In the genomic region with DNA sequence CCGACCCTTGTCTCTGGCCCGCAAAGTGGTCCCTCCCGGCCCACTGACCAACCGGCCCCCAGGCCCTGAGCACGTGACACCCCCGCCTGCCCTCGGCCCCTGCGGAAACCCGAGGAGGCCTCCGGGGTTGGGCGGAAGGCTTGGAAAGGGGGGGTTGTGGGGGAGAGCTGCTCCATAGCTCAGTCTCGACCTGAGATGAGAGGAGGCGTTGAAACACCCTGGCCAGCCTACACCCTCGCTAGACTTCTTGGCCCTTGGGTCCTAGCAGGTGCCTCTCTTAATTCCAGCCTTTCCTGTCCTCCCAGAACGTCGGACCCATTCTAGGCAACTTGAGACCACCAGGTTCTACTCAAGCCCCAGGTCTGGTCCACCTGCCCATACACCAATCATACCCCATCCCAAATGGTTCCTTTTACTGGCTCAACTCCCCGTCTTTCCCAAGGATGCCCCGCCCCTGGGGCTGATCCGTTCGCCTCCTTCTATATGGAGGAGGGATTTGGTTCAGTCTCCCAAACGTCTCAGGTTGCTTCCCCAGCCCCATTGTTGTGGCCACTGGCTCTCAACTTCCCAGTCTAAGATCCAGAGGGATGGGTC, we compare ENCODE assay signal across 8 mouse cellular contexts. TPM values are rescaled to one million over a fixed set of nuclear protein-coding genes. Genes with fewer than 3 reads are reported as not detected.
DNase-seq lines count a peak whose midpoint lies in the region; ATAC-seq and TF ChIP-seq lines count a peak whose summit lies in the region.

Gene Mapk12, minus strand, starts transcription at position 45 of the 594 bp plus-strand sequence.

- 2% methylated on average over 21 of the region's 21 CpGs for WGBS in hindbrain, embryonic 13.5 days
- WGBS in liver, adult 2 months, result 2% methylated on average over 21 of the region's 21 CpGs
- WGBS in neural tube, embryonic 11.5 days, result 0% methylated on average over 21 of the region's 21 CpGs

- peak within 1 kb of the TSS; percentile 56 for H3K27ac ChIP-seq in layer of hippocampus, adult 2 months
- peak within 1 kb of the TSS; percentile 99 for H3K27ac ChIP-seq in gastrocnemius, adult 2 months
- no peak within 1 kb of the TSS for H3K27ac ChIP-seq in hindbrain, embryonic 13.5 days
- peak within 1 kb of the TSS; percentile 59 for H3K27ac ChIP-seq in liver, adult 2 months (replicated peaks; ENCODE audit: insufficient read depth, low read depth, low read length)
- H3K27ac ChIP-seq in neural tube, embryonic 11.5 days (ENCODE audit: low read depth, low read length), result no peak within 1 kb of the TSS

- H3K9ac ChIP-seq in hindbrain, embryonic 13.5 days, result peak within 1 kb of the TSS; percentile 77
- peak within 1 kb of the TSS; percentile 84 for H3K9ac ChIP-seq in liver, adult 2 months (ENCODE audit: low read depth, low read length)
- H3K9ac ChIP-seq in neural tube, embryonic 11.5 days (ENCODE audit: low read length), result peak within 1 kb of the TSS; percentile 75

- no peak for TF ChIP-seq CTCF in layer of hippocampus, adult 2 months (conservative IDR thresholded peaks at IDR 0.05)
- TF ChIP-seq CTCF in gastrocnemius, adult 2 months (IDR thresholded peaks at IDR 0.05), result no peak
- no peak for TF ChIP-seq CTCF in liver, adult 2 months (IDR thresholded peaks at IDR 0.05; ENCODE audit: low read depth, low read length)

- H3K27me3 ChIP-seq in hindbrain, embryonic 13.5 days, result peaks cover 22% of the 10 kb centered on the region
- H3K27me3 ChIP-seq in liver, adult 2 months (ENCODE audit: control insufficient read depth, insufficient read depth, low read length), result 0 out of 2 replicates have a peak, but pooled peaks cover 2% of the 10 kb centered on the region
- no peaks in the 10 kb centered on the region for H3K27me3 ChIP-seq in neural tube, embryonic 11.5 days (ENCODE audit: control insufficient read depth, insufficient read depth, low read length)

- peak; percentile 55 for ATAC-seq in hindbrain, embryonic 13.5 days (ENCODE audit: low FRiP score)
- peak; percentile 70 for ATAC-seq in neural tube, embryonic 11.5 days (ENCODE audit: insufficient read depth, low FRiP score, low TSS enrichment)

- H3K9me3 ChIP-seq in hindbrain, embryonic 13.5 days, result no peaks in the 10 kb centered on the region
- no peaks in the 10 kb centered on the region for H3K9me3 ChIP-seq in neural tube, embryonic 11.5 days (ENCODE audit: control insufficient read depth, low read length)

- no peak for TF ChIP-seq POLR2A in liver, adult 2 months (IDR thresholded peaks at IDR 0.05; ENCODE audit: extremely low read depth, insufficient read depth, low read length)

- H3K4me2 ChIP-seq in hindbrain, embryonic 13.5 days, result peak within 1 kb of the TSS; percentile 97
- peak within 1 kb of the TSS; percentile 98 for H3K4me2 ChIP-seq in neural tube, embryonic 11.5 days (ENCODE audit: low read depth)

- peaks cover 32% of the 10 kb centered on the region for H3K36me3 ChIP-seq in hindbrain, embryonic 13.5 days
- H3K36me3 ChIP-seq in liver, adult 2 months (ENCODE audit: control insufficient read depth, insufficient read depth, low read length), result no peaks in the 10 kb centered on the region
- H3K36me3 ChIP-seq in neural tube, embryonic 11.5 days (ENCODE audit: control insufficient read depth, insufficient read depth, low read length), result no peaks in the 10 kb centered on the region

- no peak for DNase-seq in layer of hippocampus, adult 2 months (ENCODE audit: low spot score in 2 of 2)
- no peak for DNase-seq in layer of hippocampus, postnatal 25 days (ENCODE audit: extremely low spot score in 1 of 2, low spot score in 1 of 2)
- DNase-seq in cerebellum, adult 18-20 months, result peak; percentile 73 to 74
- DNase-seq in gastrocnemius, adult 2 months, result peak; percentile 93
- no peak for DNase-seq in liver, adult 2 months (ENCODE audit: extremely low read depth, low read depth, low spot score)
- peak; percentile 72 for DNase-seq in neural tube, embryonic 11.5 days (ENCODE audit: low spot score)
- no peak for DNase-seq in layer of hippocampus, postnatal 36 days

- intact Hi-C loops in gastrocnemius, adult 2 months (cut with DNase I), result loop anchor here (5.0 kb wide), 1 partner anchor 57 kb away; the partner anchor contains the start of gene Dennd6b

- peak within 1 kb of the TSS; percentile 63 for H3K4me3 ChIP-seq in layer of hippocampus, adult 2 months
- H3K4me3 ChIP-seq in gastrocnemius, adult 2 months, result peak within 1 kb of the TSS; percentile 96
- H3K4me3 ChIP-seq in hindbrain, embryonic 13.5 days, result peak within 1 kb of the TSS; percentile 51
- peak within 1 kb of the TSS; percentile 79 for H3K4me3 ChIP-seq in liver, adult 2 months (ENCODE audit: insufficient read depth, low read depth, low read length)
- H3K4me3 ChIP-seq in neural tube, embryonic 11.5 days (ENCODE audit: low read depth, low read length), result peak within 1 kb of the TSS; percentile 59

- H3K4me1 ChIP-seq in hindbrain, embryonic 13.5 days (replicated peaks), result peaks cover 24% of the 10 kb centered on the region
- no peaks in the 10 kb centered on the region for H3K4me1 ChIP-seq in liver, adult 2 months (ENCODE audit: control insufficient read depth, insufficient read depth, low read length)
- H3K4me1 ChIP-seq in neural tube, embryonic 11.5 days (ENCODE audit: control insufficient read depth, insufficient read depth, low read length), result peaks cover 4% of the 10 kb centered on the region; the same call in 1 of the 2 replicates

- no peaks in the 10 kb centered on the region for H3K79me2 ChIP-seq in liver, adult 2 months (ENCODE audit: control insufficient read depth, insufficient read depth, low read length)

RNA-seq across cellular contexts. Expression of gene Mapk12, which starts in this region (rescaled TPM):
- total RNA-seq in layer of hippocampus, adult 2 months (2021), result 1 to 10 TPM; 4.4 to 5.6 TPM
- 1 to 10 TPM; 2.7 to 5.1 TPM for total RNA-seq in layer of hippocampus, postnatal 25 days (2021)
- total RNA-seq in gastrocnemius, adult 2 months (2021), result 100 to 1,000 TPM; 128 TPM
- 5.9 and 7.1 TPM in 2 replicates for polyA plus RNA-seq in hindbrain, embryonic 13.5 days (2015; fragmentation: Nextera tagmentation; extraction: Ambion mirVana)
- 2.4 and 3.3 TPM in 2 replicates for total RNA-seq in liver, adult 2 months (2014; rRNA removed)
- 1.6 and 2.1 TPM in 2 replicates for polyA plus RNA-seq in liver, adult 2 months (2012; rRNA removed)
- 15.4 and 20.3 TPM in 2 replicates for polyA plus RNA-seq in neural tube, embryonic 11.5 days (2014; fragmentation: Nextera tagmentation; extraction: Ambion mirVana)
- 1 to 10 TPM; 3.1 to 4.7 TPM for total RNA-seq in layer of hippocampus, postnatal 36 days (2021)

Comparison
In these comparisons a context has a peak if more than half of its experiments do, and no peak if none do; other contexts are left out.
1. RNA of gene Mapk12 (total RNA-seq): 128 TPM in gastrocnemius, adult 2 months; 4.4 to 5.6 TPM in layer of hippocampus, adult 2 months, 2.7 to 5.1 TPM in layer of hippocampus, postnatal 25 days, 3.1 to 4.7 TPM in layer of hippocampus, postnatal 36 days and 2.4 to 3.3 TPM in liver, adult 2 months; every median in the first group is over 10 times any median in the second.
2. DNase-seq: peak in cerebellum, adult 18-20 months (2 of 2), gastrocnemius, adult 2 months (single experiment) and neural tube, embryonic 11.5 days (single experiment); none in layer of hippocampus, adult 2 months (0 of 2), layer of hippocampus, postnatal 25 days (0 of 2), liver, adult 2 months (single experiment) and layer of hippocampus, postnatal 36 days (0 of 2).
3. H3K27ac ChIP-seq: peak in layer of hippocampus, adult 2 months (single experiment), gastrocnemius, adult 2 months (single experiment) and liver, adult 2 months (single experiment); none in hindbrain, embryonic 13.5 days (single experiment) and neural tube, embryonic 11.5 days (single experiment).
4. Peak in every context shown above with its lines, with median percentiles within 50 percentile points of each other: H3K4me3 ChIP-seq and H3K9ac ChIP-seq.